Mouse (Mus musculus): ENCODE results near the gene Gm20388.

Gm20388 gene

GRCm38 (mm10) chr8:120292316-120293107 is 381.9 kb downstream of the Gm20388 start:
- DNase-seq (ENCODE audit: low spot score), result peak; percentile 50

GRCm38 (mm10) chr8:120293421-120294357 is 383.0 kb downstream of the Gm20388 start:
- peak; percentile 58 for DNase-seq (ENCODE audit: low spot score)

- DNase-seq (ENCODE audit: low spot score), result peak; percentile 77
These were observed 384.6 kb downstream of the Gm20388 start for GRCm38 (mm10) chr8:120294982-120295870.

- peak; percentile 75 for DNase-seq (ENCODE audit: low spot score)
These were observed 386.4 kb downstream of the Gm20388 start for GRCm38 (mm10) chr8:120297000-120297399.

- DNase-seq (ENCODE audit: low spot score), result peak; percentile 84
These were observed 388.2 kb downstream of the Gm20388 start for GRCm38 (mm10) chr8:120298601-120299532.

- peak; percentile 84 for DNase-seq (ENCODE audit: low spot score)
These were observed 390.0 kb downstream of the Gm20388 start for GRCm38 (mm10) chr8:120300601-120301141.

- no peak for DNase-seq (ENCODE audit: low spot score)
These were observed 392.5 kb downstream of the Gm20388 start for GRCm38 (mm10) chr8:120302941-120303675.

- DNase-seq (ENCODE audit: low spot score), result no peak
These were observed 393.5 kb downstream of the Gm20388 start for GRCm38 (mm10) chr8:120304097-120304496.

GRCm38 (mm10) chr8:120305800-120306385 is 395.3 kb downstream of the Gm20388 start:
- DNase-seq (ENCODE audit: low spot score), result no peak

- DNase-seq (ENCODE audit: low spot score), result peak; percentile 75
These were observed 396.5 kb downstream of the Gm20388 start for GRCm38 (mm10) chr8:120307103-120307502.

- DNase-seq (ENCODE audit: low spot score), result no peak
These were observed 396.9 kb downstream of the Gm20388 start for GRCm38 (mm10) chr8:120307528-120307927.

- no peak for DNase-seq (ENCODE audit: low spot score)
These were observed 397.5 kb downstream of the Gm20388 start for GRCm38 (mm10) chr8:120308131-120308530.

- no peak for DNase-seq (ENCODE audit: low spot score)
These were observed 397.9 kb downstream of the Gm20388 start for GRCm38 (mm10) chr8:120308553-120308952.

GRCm38 (mm10) chr8:120309326-120309725 is 398.7 kb downstream of the Gm20388 start:
- peak; percentile 67 for DNase-seq (ENCODE audit: low spot score)

GRCm38 (mm10) chr8:120310063-120310462 is 399.4 kb downstream of the Gm20388 start:
- DNase-seq (ENCODE audit: low spot score), result no peak

GRCm38 (mm10) chr8:120312452-120312851 is 401.8 kb downstream of the Gm20388 start:
- DNase-seq (ENCODE audit: low spot score), result no peak

GRCm38 (mm10) chr8:120313674-120314073 is 403.0 kb downstream of the Gm20388 start:
- DNase-seq (ENCODE audit: low spot score), result no peak

- no peak for DNase-seq (ENCODE audit: low spot score)
These were observed 404.3 kb downstream of the Gm20388 start for GRCm38 (mm10) chr8:120314932-120315331.

GRCm38 (mm10) chr8:120315644-120316043 is 405.0 kb downstream of the Gm20388 start:
- DNase-seq (ENCODE audit: low spot score), result no peak
